Mouse (Mus musculus): ENCODE measurements around the gene Gstp3. TPM values are rescaled to one million over a fixed set of nuclear protein-coding genes. Genes with fewer than 3 reads are reported as not detected.

The Gstp3 gene
- polyA plus RNA-seq, 1 experiment, result not detected

DNA sequence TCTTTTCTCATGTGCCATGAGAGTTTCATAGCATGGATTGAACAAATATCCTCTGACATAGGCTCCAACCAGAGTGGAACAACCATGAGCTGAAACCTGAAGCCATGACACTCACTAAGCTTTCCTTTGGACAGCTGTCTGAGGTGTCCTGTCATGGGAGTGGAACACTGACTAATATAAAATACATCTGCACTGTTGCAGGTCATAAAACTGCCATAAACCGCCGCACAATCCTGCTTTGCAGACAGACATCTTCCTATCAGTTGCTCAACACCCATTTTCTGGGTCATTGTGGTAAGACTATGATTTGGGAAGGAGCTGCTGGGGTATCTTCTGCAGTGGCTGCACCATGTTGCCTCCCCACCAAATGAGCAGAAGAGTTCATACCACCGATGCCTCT lies 33.4 kb upstream of the Gstp3 start:
- TF ChIP-seq POLR2A (IDR thresholded peaks at IDR 0.05; ENCODE audit: extremely low read depth, insufficient read depth, low read length), result no peak
- no peak for TF ChIP-seq CTCF (IDR thresholded peaks at IDR 0.05; ENCODE audit: extremely low read depth, insufficient read depth, low read length)
- Histone ChIP-seq H3K4me3 (ENCODE audit: insufficient read depth, low read length) (no peak overlapping the region), H3K27ac (ENCODE audit: insufficient read depth, low read length) (no peak overlapping the region), H3K4me1 (ENCODE audit: control insufficient read depth, insufficient read depth, low read length) (no peaks in the 10 kb centered on the region)

DNA sequence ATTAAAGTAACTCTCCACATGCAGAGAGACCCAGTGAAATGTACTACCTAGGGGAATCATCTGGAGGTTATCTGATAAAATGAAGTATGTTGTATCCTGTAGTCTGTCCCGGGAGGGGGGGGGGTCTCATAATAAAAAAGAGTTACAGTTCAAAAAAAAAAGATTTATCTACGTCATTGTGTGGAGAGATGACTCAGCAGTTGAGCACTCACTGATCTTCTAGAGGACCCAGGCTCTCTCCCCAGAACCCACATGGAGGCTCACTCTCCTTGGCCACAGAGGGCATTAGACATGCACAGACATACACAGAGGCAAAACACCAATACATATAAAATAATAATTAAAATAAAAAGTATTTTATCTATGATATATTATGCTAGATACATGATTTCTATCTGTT lies 32.0 kb upstream of the Gstp3 start:
- TF ChIP-seq POLR2A (IDR thresholded peaks at IDR 0.05; ENCODE audit: extremely low read depth, insufficient read depth, low read length) (no peak), CTCF (IDR thresholded peaks at IDR 0.05; ENCODE audit: extremely low read depth, insufficient read depth, low read length) (no peak)
- no peak overlapping the region for H3K27ac ChIP-seq (ENCODE audit: insufficient read depth, low read length)
- no peaks in the 10 kb centered on the region for H3K4me1 ChIP-seq (ENCODE audit: control insufficient read depth, insufficient read depth, low read length)

DNA sequence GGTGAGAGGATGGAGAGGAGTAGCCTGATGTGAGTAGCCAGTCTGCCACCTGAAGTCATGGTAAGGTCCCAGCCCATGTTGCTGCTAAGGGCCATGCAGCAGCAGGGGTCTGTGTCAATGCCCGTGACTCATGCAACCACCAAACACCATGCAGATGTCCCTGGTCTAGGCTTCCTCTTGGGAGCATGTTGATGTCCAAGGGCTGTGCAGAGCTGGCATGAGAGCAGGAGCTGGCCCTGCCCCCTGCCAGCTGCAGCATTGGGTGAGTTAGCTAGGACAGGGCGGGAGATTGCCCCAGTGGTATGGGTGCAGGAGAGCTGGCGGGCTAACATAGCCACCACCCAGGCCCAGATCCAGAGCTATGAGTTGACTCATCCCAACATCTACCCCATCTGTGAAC lies 31.1 kb upstream of the Gstp3 start:
- H3K4me3 ChIP-seq (ENCODE audit: insufficient read depth, low read length), result no peak overlapping the region
- no peak for TF ChIP-seq CTCF (IDR thresholded peaks at IDR 0.05; ENCODE audit: extremely low read depth, insufficient read depth, low read length)
- TF ChIP-seq POLR2A (IDR thresholded peaks at IDR 0.05; ENCODE audit: extremely low read depth, insufficient read depth, low read length), result no peak
- no peaks in the 10 kb centered on the region for H3K4me1 ChIP-seq (ENCODE audit: control insufficient read depth, insufficient read depth, low read length)
- H3K27ac ChIP-seq (ENCODE audit: insufficient read depth, low read length), result no peak overlapping the region

More for the DNA sequence above, 32.0 kb upstream of the Gstp3 start:
- H3K4me3 ChIP-seq (ENCODE audit: insufficient read depth, low read length), result no peak overlapping the region

DNA sequence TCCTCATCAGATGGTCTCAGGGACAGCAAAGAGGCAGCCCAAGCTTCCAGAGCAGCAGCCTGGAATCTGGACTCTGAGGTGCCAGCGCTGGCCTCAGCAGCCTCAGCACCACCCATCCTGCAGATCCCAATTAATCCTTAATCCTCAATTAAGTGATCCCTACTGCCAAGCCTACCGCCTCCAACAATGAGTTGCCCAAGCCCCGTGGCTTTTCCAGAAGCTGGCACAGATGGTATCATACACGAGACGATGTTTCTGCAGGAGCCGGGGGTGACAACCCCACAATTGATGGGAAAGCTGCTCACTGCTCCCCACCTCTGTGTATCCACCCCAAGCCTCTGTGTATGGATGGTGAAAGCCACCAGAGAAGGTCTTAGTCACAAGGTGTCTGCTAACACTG lies 29.8 kb upstream of the Gstp3 start:
- Histone ChIP-seq H3K27ac (ENCODE audit: insufficient read depth, low read length) (no peak overlapping the region), H3K4me3 (ENCODE audit: insufficient read depth, low read length) (no peak overlapping the region), H3K4me1 (ENCODE audit: control insufficient read depth, insufficient read depth, low read length) (no peaks in the 10 kb centered on the region)
- TF ChIP-seq POLR2A (IDR thresholded peaks at IDR 0.05; ENCODE audit: extremely low read depth, insufficient read depth, low read length) (no peak), CTCF (IDR thresholded peaks at IDR 0.05; ENCODE audit: extremely low read depth, insufficient read depth, low read length) (no peak)

DNA sequence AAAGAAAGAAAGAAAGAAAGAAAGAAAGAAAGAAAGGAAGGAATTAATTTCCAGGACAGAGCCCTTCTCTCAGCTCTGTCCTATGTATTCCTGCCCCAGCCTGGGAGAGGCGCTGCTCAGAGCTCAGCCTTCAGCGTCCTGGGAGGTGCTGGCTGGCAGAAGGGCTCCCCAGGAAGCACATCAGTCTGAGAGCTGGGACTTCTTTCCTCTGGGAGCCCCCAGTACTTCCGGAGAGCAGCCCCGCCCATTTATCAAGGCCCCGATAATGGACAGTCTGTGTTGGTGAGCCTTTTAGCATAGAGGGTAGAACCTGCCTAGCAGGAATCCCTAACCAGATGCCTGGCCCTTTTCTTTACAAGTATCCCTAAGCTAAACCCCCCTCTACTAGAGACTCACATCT lies 28.8 kb upstream of the Gstp3 start:
- Histone ChIP-seq H3K4me3 (ENCODE audit: insufficient read depth, low read length) (no peak overlapping the region), H3K27ac (ENCODE audit: insufficient read depth, low read length) (no peak overlapping the region), H3K4me1 (ENCODE audit: control insufficient read depth, insufficient read depth, low read length) (no peaks in the 10 kb centered on the region)
- TF ChIP-seq POLR2A (IDR thresholded peaks at IDR 0.05; ENCODE audit: extremely low read depth, insufficient read depth, low read length) (no peak), CTCF (IDR thresholded peaks at IDR 0.05; ENCODE audit: extremely low read depth, insufficient read depth, low read length) (no peak)

DNA sequence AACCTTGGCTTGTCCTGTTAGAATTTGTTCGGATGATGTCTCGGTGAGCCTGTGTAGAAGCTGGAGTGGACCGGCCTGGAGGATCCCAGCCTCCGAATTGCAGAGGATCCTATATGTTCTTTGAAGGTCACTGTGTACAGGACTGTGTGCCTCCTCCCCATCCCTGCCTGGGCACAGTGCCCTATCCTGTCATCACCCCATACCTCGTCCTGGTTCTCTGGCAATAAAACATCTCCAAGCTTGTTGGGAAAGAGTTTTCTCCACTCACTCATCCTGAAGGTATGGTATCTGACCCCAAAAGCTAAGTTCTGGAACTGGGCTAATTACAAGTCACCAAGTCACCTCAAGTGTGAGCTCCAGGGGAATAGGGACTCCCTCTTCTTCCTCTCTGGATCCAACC lies 27.7 kb upstream of the Gstp3 start:
- Histone ChIP-seq H3K4me1 (ENCODE audit: control insufficient read depth, insufficient read depth, low read length) (no peaks in the 10 kb centered on the region), H3K27ac (ENCODE audit: insufficient read depth, low read length) (no peak overlapping the region), H3K4me3 (ENCODE audit: insufficient read depth, low read length) (no peak overlapping the region)
- TF ChIP-seq POLR2A (IDR thresholded peaks at IDR 0.05; ENCODE audit: extremely low read depth, insufficient read depth, low read length) (no peak), CTCF (IDR thresholded peaks at IDR 0.05; ENCODE audit: extremely low read depth, insufficient read depth, low read length) (no peak)

DNA sequence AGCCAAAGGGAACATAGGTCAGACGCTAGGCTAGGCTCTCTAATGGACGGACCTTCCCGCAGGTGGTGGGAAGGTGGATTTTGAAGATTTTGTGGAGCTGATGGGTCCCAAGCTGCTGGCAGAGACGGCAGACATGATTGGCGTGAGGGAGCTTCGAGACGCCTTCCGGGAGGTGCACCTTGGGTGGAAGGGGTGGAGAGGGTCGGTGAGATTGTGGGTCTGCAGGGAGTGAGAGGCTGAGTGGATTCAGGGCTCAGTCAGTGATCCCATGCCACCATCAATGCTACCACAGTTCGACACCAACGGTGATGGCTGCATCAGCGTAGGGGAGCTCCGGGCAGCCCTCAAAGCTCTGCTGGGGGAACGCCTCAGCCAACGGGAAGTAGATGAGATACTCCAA lies 26.8 kb upstream of the Gstp3 start:
- no peak overlapping the region for H3K4me3 ChIP-seq (ENCODE audit: insufficient read depth, low read length)
- H3K4me1 ChIP-seq (ENCODE audit: control insufficient read depth, insufficient read depth, low read length), result no peaks in the 10 kb centered on the region
- TF ChIP-seq POLR2A (IDR thresholded peaks at IDR 0.05; ENCODE audit: extremely low read depth, insufficient read depth, low read length) (no peak), CTCF (IDR thresholded peaks at IDR 0.05; ENCODE audit: extremely low read depth, insufficient read depth, low read length) (no peak)
- H3K27ac ChIP-seq (ENCODE audit: insufficient read depth, low read length), result no peak overlapping the region

DNA sequence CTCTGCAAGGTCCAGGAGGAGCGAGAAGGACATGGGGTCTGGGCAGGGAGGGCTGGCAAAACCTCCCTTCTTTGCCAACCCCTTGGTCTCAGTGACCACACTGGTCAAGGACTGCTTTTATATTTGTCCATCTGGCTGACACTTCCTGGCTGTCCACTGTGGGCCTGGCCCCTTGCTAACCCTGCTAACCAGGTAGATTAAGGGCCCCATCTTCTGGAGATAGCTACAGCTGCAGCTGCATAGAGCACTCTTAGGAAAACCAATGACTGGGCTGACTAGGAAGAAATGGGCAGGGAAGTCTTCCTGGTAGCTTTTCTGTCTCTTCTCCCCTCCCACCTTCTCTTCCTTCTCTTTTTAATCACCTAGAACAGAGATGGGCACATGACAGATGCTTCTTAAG lies 25.6 kb upstream of the Gstp3 start:
- Histone ChIP-seq H3K4me3 (ENCODE audit: insufficient read depth, low read length) (no peak overlapping the region), H3K27ac (ENCODE audit: insufficient read depth, low read length) (no peak overlapping the region)

DNA sequence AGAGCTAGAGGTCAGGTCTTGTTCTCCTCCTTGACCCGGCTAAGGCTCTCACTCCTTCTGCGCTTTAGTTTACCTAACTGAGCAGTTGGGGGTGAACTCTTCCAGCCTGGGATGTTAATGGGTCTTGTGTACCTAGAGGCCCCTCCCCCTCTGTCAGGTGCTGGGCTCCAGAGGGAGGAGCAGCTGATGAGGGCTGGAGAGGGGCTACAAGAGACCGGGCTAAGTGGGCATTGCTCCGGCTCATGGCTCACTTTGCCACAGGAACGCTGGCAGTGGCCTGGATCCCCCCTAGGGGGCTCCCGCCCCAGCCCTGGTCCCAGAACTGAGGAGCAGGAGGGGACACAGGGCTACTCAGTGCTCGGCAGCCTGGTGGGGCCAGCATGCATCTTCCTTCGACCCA lies 24.5 kb upstream of the Gstp3 start:
- no peak overlapping the region for H3K27ac ChIP-seq (ENCODE audit: insufficient read depth, low read length)
- no peak overlapping the region for H3K4me3 ChIP-seq (ENCODE audit: insufficient read depth, low read length)
- no peaks in the 10 kb centered on the region for H3K4me1 ChIP-seq (ENCODE audit: control insufficient read depth, insufficient read depth, low read length)
- no peak for TF ChIP-seq POLR2A (IDR thresholded peaks at IDR 0.05; ENCODE audit: extremely low read depth, insufficient read depth, low read length)
- no peak for TF ChIP-seq CTCF (IDR thresholded peaks at IDR 0.05; ENCODE audit: extremely low read depth, insufficient read depth, low read length)

More for the DNA sequence above, 25.6 kb upstream of the Gstp3 start:
- no peaks in the 10 kb centered on the region for H3K4me1 ChIP-seq (ENCODE audit: control insufficient read depth, insufficient read depth, low read length)
- 0 out of 2 replicates have a peak, but pooled peaks have one; percentile 4 for TF ChIP-seq CTCF (IDR thresholded peaks at IDR 0.05; ENCODE audit: extremely low read depth, insufficient read depth, low read length)
- TF ChIP-seq POLR2A (IDR thresholded peaks at IDR 0.05; ENCODE audit: extremely low read depth, insufficient read depth, low read length), result no peak

DNA sequence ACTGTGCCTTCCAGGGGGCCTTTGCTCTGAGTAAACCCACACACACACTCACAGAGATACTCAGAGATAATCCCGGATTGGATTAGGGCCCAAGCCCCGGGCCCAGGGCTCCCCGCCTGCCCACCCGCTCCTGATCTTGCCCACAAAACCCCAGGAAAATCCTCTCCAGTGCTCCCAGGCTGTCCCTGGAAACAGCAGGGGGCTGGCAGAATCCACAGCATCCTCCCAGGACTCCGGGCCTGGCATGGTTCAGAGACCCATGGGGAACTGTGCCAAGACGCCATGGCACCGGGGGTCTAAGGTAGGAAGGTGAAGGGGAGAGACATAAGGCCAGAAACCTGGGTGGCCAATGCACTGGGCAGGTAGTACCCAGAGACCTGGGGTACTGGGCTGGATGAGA lies 23.9 kb upstream of the Gstp3 start:
- H3K4me1 ChIP-seq (ENCODE audit: control insufficient read depth, insufficient read depth, low read length), result no peaks in the 10 kb centered on the region
- H3K27ac ChIP-seq (ENCODE audit: insufficient read depth, low read length), result no peak overlapping the region
- TF ChIP-seq POLR2A (IDR thresholded peaks at IDR 0.05; ENCODE audit: extremely low read depth, insufficient read depth, low read length) (no peak), CTCF (IDR thresholded peaks at IDR 0.05; ENCODE audit: extremely low read depth, insufficient read depth, low read length) (no peak)
- no peak overlapping the region for H3K4me3 ChIP-seq (ENCODE audit: insufficient read depth, low read length)
